Mouse (Mus musculus): ENCODE results near the gene Sfmbt1. TPM values are rescaled to one million over a fixed set of nuclear protein-coding genes. Genes with fewer than 3 reads are reported as not detected.
"Not testable (repeated sequence)": the region's sequence is repeated elsewhere in the genome, so short reads cannot be mapped to it uniquely, and the experiment has no call there.

Gene Sfmbt1
- polyA plus RNA-seq, 1 experiment from 2014 or later, result 21.5 TPM

DNA sequence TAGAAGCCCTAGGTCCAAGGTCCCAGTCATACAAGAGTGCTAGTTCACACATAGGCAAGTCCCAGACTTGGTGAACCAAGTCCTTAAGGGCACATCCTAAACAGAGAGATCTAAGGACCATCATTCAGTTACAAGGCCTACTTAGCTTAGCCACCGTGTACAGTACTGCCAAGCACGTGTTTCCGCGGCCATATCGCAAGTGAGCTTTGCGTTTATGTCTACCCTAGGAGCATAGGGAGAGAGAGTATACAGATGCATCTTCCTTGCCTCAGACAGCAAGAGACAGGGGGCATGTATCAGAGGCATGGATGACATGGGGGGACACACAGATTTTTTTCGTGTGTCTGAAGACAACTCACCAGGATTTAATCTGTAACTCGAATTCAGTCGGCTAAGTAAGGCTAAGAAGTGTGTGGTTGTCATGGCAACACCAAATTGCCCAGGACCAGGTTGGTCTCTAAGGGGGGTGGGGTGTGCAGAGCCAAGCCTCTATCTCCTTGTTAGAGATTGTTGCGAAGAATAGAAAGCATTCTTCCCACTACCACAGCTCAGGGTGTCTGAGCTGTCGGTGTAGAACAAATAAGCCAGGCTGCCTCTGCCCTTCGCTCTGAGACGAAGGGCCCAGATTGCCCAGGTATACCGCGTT, 17.1 kb upstream of the Sfmbt1 start:
- peaks cover 15% of the 10 kb centered on the region for H3K4me1 ChIP-seq (replicated peaks)
- H3K4me3 ChIP-seq (replicated peaks), result no peak overlapping the region
- WGBS, result 59% methylated on average over 15 of the region's 15 CpGs
- H3K9me3 ChIP-seq, result no peaks in the 10 kb centered on the region
- no peak overlapping the region for H3K4me2 ChIP-seq (replicated peaks)
- peak; percentile 73 for ATAC-seq
- peaks cover 5% of the 10 kb centered on the region; the same call in 1 of the 2 replicates for H3K36me3 ChIP-seq
- H3K27ac ChIP-seq, result peak overlapping the region; percentile 1; the same call in 1 of the 2 replicates
- no peaks in the 10 kb centered on the region for H3K27me3 ChIP-seq
- no peak overlapping the region for H3K9ac ChIP-seq (replicated peaks)

- Histone ChIP-seq H3K9ac (replicated peaks) (no peak overlapping the region), H3K27me3 (no peaks in the 10 kb centered on the region), H3K4me2 (replicated peaks) (no peak overlapping the region), H3K36me3 (no peaks in the 10 kb centered on the region), H3K9me3 (no peaks in the 10 kb centered on the region), H3K27ac (no peak overlapping the region), H3K4me3 (replicated peaks) (no peak overlapping the region), H3K4me1 (replicated peaks) (peaks cover 15% of the 10 kb centered on the region)
- no peak for ATAC-seq
- 32% methylated on average over 8 of the region's 8 CpGs for WGBS
Observed at GRCm38 (mm10) chr14:30699656-30700055, 15.0 kb upstream of the Sfmbt1 start.

- Histone ChIP-seq H3K4me2 (replicated peaks) (no peak overlapping the region), H3K4me1 (replicated peaks) (peaks cover 9% of the 10 kb centered on the region), H3K4me3 (replicated peaks) (no peak overlapping the region), H3K27me3 (no peaks in the 10 kb centered on the region), H3K9me3 (no peaks in the 10 kb centered on the region), H3K36me3 (no peaks in the 10 kb centered on the region), H3K27ac (no peak overlapping the region), H3K9ac (replicated peaks) (no peak overlapping the region)
- ATAC-seq, result no peak
- WGBS, result 49% methylated on average over 5 of the region's 5 CpGs
Observed at GRCm38 (mm10) chr14:30702512-30702911, 12.1 kb upstream of the Sfmbt1 start.

GRCm38 (mm10) chr14:30703079-30703478, 11.6 kb upstream of the Sfmbt1 start:
- peaks cover 4% of the 10 kb centered on the region; the same call in 1 of the 2 replicates for H3K4me1 ChIP-seq (replicated peaks)
- no peak overlapping the region for H3K27ac ChIP-seq
- H3K4me3 ChIP-seq (replicated peaks), result no peak overlapping the region
- WGBS, result 88% methylated on average over 5 of the region's 5 CpGs
- no peak overlapping the region for H3K4me2 ChIP-seq (replicated peaks)
- H3K9ac ChIP-seq (replicated peaks), result no peak overlapping the region
- no peaks in the 10 kb centered on the region for H3K27me3 ChIP-seq
- H3K9me3 ChIP-seq, result no peaks in the 10 kb centered on the region
- no peaks in the 10 kb centered on the region for H3K36me3 ChIP-seq
- no peak for ATAC-seq

DNA sequence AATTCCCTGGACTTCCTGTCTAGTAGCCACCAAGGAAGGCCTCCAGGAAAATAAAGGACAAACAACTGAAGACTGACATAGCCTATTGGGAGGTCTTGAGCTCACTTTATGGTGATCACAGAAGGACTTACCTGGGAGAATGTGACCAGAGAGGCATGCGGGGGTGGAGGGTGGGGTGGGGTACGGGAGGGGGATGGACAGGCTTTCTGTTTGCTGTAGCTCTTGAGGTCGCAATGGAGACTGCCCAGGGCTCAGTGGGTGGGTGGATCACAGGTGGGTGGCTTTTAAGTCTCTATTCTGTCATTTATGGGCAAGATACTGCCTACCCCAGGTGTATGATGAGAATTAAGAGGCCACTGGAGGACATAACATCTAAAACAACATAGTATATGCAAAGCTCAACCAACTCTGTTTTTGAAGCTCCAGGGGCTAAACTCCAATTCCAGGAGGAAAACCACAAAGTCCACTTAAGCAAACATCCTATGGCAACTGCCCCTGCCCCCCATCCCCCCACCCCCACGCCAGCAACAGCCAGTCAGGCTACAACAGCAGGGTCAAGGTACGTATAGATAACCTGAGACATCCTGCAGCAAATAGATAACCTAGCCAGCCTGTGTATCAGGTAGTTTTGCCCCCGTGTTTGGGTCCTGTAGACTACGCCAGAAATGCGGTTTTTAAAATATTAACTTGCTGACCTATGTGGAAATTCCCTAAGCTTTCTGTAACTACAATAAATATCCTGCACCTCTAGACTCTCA, 10.4 kb upstream of the Sfmbt1 start:
- no peak for ATAC-seq
- no peak overlapping the region for H3K27ac ChIP-seq
- H3K36me3 ChIP-seq, result no peaks in the 10 kb centered on the region
- no peaks in the 10 kb centered on the region for H3K9me3 ChIP-seq
- H3K9ac ChIP-seq (replicated peaks), result no peak overlapping the region
- no peak overlapping the region for H3K4me3 ChIP-seq (replicated peaks)
- no peaks in the 10 kb centered on the region for H3K4me1 ChIP-seq (replicated peaks)
- no peak overlapping the region for H3K4me2 ChIP-seq (replicated peaks)
- no peaks in the 10 kb centered on the region for H3K27me3 ChIP-seq
- 83% methylated on average over 8 of the region's 8 CpGs for WGBS

- no peak for ATAC-seq
- Histone ChIP-seq H3K4me1 (replicated peaks) (peaks cover 8% of the 10 kb centered on the region), H3K9ac (replicated peaks) (no peak overlapping the region), H3K27ac (no peak overlapping the region), H3K27me3 (no peaks in the 10 kb centered on the region), H3K9me3 (no peaks in the 10 kb centered on the region), H3K4me2 (replicated peaks) (no peak overlapping the region), H3K4me3 (replicated peaks) (no peak overlapping the region), H3K36me3 (no peaks in the 10 kb centered on the region)
- WGBS, result 96% methylated on average over 2 of the region's 2 CpGs
Observed at GRCm38 (mm10) chr14:30711892-30712291, 2.8 kb upstream of the Sfmbt1 start.

DNA sequence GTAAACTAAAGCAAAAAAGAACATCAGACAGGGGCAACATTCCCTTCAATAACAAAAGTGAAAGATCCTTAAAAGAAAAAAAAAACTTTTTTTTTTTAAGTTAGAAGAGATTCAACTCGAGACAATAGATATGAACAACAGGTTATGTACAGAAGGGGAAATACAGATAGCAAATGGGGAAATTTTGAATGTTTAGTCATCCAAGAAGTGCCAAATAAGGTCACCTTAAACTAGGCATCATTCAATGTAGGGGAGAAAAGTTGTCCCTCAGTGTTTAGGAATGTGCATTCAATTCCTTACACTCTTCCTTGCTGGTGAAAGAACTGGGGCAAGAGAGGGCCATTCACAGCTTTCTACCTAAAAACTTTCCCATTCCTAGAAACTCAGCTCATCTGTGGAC, 880 bp upstream of the Sfmbt1 start:
- H3K4me3 ChIP-seq (replicated peaks), result no peak overlapping the region
- ATAC-seq, result no peak
- 90% methylated on average over 1 of the region's 1 CpGs for WGBS
- H3K4me2 ChIP-seq (replicated peaks), result no peak overlapping the region
- peaks cover 16% of the 10 kb centered on the region for H3K4me1 ChIP-seq (replicated peaks)
- H3K27ac ChIP-seq, result no peak overlapping the region
- no peaks in the 10 kb centered on the region for H3K9me3 ChIP-seq
- H3K27me3 ChIP-seq, result no peaks in the 10 kb centered on the region
- no peaks in the 10 kb centered on the region for H3K36me3 ChIP-seq
- no peak overlapping the region for H3K9ac ChIP-seq (replicated peaks)

DNA sequence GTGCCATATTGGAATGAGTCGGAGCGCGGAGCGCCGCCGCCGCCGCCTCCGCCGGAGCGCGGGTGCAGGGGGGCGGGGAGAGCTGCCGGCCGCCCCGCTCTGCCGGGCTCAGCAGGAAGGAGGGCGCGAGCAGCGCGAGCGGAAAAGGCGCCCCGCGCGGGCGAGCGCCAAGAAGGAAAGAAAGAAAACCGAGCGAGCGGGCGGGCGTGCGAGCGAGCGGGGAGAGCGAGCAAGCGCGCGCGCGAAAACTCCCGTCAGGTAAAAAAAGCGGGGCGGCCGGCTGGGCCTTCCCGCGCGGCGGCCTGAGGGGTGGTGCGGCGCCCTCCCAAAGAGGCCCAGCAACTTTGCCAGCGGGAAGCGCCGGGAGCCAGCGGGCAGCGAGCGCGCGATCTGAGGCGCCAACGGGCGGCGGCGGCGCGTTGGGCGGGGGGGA, 985 bp downstream of the Sfmbt1 start:
- under 1% methylated on average over 57 of the region's 68 CpGs for WGBS
- Histone ChIP-seq H3K27ac (peak overlapping the region; percentile 95), H3K36me3 (no peaks in the 10 kb centered on the region), H3K4me3 (replicated peaks) (peak overlapping the region; percentile 95), H3K4me1 (replicated peaks) (peaks cover 16% of the 10 kb centered on the region), H3K4me2 (replicated peaks) (peak overlapping the region; percentile 74), H3K27me3 (no peaks in the 10 kb centered on the region), H3K9ac (replicated peaks) (peak overlapping the region; percentile 93), H3K9me3 (no peaks in the 10 kb centered on the region)
- ATAC-seq, result peak; percentile 86

DNA sequence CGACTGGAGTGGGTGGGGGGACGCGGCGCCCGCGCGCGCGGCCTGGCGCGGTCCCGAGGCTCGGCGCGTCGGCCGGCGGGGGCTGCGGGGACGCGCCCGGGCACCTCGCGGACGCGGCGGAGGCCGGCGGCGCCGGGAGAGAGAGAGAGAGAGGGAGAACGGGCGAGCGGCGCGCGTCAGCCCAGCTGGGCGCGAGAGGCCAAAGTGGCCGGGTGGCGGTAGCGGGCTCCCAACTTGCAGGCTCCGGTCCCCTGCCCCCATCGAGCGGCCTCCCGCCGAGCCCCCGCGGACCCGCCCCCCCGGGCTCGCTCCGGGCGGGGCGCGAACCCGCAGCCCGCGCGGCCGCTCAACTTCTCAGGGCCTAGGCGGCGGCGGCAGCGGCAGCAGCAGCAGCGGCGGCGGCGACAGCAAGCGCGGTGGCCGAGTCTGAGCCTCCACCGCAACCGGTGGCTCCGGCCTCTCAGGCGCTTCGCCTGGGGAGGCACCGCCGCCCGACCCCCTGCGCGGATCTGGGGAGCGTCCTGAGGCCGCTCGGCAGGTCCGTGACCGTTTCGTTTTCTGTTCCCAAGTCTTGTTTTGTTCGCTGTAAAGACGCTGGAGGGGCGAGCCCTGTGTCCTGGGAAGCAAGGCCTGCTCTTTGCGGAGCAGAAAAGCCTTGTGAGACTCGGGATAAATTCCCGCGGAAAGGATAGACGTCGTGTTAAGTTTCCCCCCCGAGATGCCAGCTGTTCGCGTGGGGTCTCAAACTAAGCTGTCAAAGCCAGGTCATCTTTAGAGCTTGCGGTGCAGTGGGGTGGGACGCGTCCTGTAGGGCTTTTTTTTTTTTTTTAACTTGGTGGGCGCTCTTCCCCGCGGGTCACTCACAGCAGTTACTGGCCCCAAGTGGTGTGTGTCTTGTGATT, 1.7 kb downstream of the Sfmbt1 start:
- Histone ChIP-seq H3K9me3 (no peaks in the 10 kb centered on the region), H3K9ac (replicated peaks) (peak overlapping the region; percentile 93), H3K4me2 (replicated peaks) (peak overlapping the region; percentile 74), H3K27me3 (no peaks in the 10 kb centered on the region), H3K27ac (peak overlapping the region; percentile 95), H3K36me3 (no peaks in the 10 kb centered on the region), H3K4me1 (replicated peaks) (peaks cover 16% of the 10 kb centered on the region), H3K4me3 (replicated peaks) (peak overlapping the region; percentile 95)
- ATAC-seq, result peak; percentile 65
- WGBS, result under 1% methylated on average over 97 of the region's 106 CpGs

DNA sequence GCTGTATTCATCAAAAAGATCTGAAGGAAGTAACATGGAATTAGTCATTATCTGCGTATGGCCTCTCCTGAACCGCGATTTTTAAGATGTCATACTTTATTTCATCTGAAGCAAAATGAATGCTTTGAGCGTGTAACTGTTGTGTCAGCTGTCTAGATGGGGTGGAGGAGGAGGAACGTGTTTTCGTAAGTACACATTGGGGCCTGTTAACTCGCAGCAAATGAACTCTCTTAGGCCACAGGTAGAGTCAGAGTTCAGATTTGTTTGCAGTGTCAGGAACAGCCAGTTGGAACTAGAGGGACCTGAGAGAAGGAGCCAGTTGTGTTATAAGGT, 2.3 kb downstream of the Sfmbt1 start:
- Histone ChIP-seq H3K27ac (peak overlapping the region; percentile 95), H3K36me3 (no peaks in the 10 kb centered on the region), H3K4me3 (replicated peaks) (peak overlapping the region; percentile 95), H3K9ac (replicated peaks) (peak overlapping the region; percentile 93), H3K27me3 (no peaks in the 10 kb centered on the region), H3K4me2 (replicated peaks) (peak overlapping the region; percentile 74), H3K4me1 (replicated peaks) (peaks cover 16% of the 10 kb centered on the region), H3K9me3 (no peaks in the 10 kb centered on the region)
- WGBS, result 4% methylated on average over 7 of the region's 7 CpGs
- no peak for ATAC-seq

GRCm38 (mm10) chr14:30718696-30719095, 4.0 kb downstream of the Sfmbt1 start:
- WGBS, result 100% methylated on average over 1 of the region's 1 CpGs
- H3K9me3 ChIP-seq; H3K27ac ChIP-seq; H3K27me3 ChIP-seq; H3K36me3 ChIP-seq; H3K4me2 ChIP-seq (replicated peaks); H3K9ac ChIP-seq (replicated peaks); H3K4me3 ChIP-seq (replicated peaks); ATAC-seq: not testable (repeated sequence)
- H3K4me1 ChIP-seq (replicated peaks), result peaks cover 16% of the 10 kb centered on the region

GRCm38 (mm10) chr14:30719514-30719913, 4.9 kb downstream of the Sfmbt1 start:
- no peaks in the 10 kb centered on the region for H3K9me3 ChIP-seq
- no peak overlapping the region for H3K4me3 ChIP-seq (replicated peaks)
- peaks cover 16% of the 10 kb centered on the region for H3K4me1 ChIP-seq (replicated peaks)
- H3K27ac ChIP-seq, result no peak overlapping the region
- H3K9ac ChIP-seq (replicated peaks), result no peak overlapping the region
- H3K27me3 ChIP-seq, result no peaks in the 10 kb centered on the region
- H3K36me3 ChIP-seq, result no peaks in the 10 kb centered on the region
- no peak for ATAC-seq
- no peak overlapping the region for H3K4me2 ChIP-seq (replicated peaks)
- WGBS, result 90% methylated on average over 1 of the region's 1 CpGs
